Mouse (Mus musculus): Measurements from ENCODE around the gene Rap1gap2. TPM values are rescaled to one million over a fixed set of nuclear protein-coding genes. Genes with fewer than 3 reads are reported as not detected.

Rap1gap2 gene
- polyA plus RNA-seq, 1 experiment from 2014 or later: 15.8 TPM

DNA sequence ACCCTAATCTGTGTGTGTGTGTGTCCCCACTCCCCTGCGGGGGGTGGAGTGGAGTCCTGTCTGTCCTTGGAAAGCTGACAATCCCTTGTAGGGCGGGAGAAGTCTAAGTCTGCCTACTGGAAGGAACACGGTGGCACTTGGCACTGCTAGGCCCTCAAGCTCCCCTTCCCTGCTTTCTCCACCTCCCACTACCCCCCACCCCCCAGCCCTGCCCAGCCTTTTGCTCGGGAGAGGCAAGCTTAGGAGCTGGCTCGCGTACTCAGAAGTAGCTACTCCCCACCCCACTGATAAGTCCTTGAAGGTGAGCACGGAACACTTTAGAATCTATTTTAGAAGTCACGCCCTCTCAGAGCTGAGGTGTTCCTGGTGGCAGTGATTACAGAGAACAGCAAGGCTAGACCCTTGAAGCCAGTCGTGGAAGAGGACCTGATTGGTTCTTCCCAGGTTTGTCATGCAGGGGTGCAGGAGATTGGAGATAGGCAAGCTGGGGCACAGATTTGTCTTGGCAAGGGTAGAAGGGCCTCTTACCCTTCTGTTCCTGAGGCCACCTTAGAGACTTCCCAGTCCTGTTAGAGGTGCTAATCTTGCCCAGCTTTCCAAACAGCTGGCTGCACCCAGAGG is 28.2 kb upstream of the Rap1gap2 start:
- peak; percentile 55 for ATAC-seq (replicated peaks)
- no peaks in the 10 kb centered on the region for H3K9me3 ChIP-seq
- H3K9ac ChIP-seq: peak overlapping the region; percentile 74
- peak overlapping the region; percentile 59 for H3K4me2 ChIP-seq
- H3K4me3 ChIP-seq: peak overlapping the region; percentile 61
- 7% methylated on average over 9 of the region's 9 CpGs for WGBS
- peak overlapping the region; percentile 91 for H3K27ac ChIP-seq
- no peaks in the 10 kb centered on the region for H3K27me3 ChIP-seq (replicated peaks)
- peaks cover 18% of the 10 kb centered on the region for H3K4me1 ChIP-seq
- H3K36me3 ChIP-seq (replicated peaks): 0 out of 2 replicates have a peak, but pooled peaks cover 4% of the 10 kb centered on the region

DNA sequence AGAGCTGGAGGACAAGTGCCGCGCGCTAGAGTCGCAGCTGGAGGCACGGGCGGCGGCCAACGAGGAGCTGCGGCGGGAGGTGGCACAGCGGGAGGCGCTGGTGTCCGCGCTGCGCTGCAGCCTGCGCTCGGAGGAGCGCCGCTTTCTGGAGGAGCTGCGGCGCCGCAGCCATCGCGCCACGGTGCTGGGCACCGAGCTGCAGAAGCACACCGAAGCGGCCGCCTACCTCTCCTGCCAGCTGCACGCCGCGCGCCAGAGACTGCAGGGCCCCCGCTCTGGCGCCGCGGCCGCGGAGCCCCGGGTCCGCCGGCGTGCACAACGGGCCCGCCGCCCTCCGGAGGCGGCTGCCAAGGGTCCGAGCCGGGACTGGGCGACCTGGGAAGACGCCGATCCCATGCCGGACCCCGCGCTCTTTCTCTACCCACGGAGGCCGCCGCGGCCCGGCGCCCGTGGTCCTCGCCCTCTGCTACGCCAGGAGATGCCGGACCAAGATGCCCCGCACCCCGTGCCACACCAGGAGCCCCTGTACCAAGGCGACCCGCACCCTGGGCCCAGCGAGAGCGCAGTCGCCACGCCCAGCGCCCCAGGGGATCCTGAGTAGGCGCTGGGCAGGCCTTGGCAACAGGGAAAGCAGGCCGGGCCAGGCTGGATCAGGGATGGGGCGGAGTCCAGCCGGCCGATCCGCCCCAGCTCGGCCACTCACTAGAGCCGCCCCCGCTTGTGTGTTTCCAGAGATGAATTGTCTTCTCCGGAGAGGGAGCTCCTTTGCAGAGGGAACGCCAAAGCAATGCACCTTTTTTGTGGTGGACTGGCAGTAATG is 27.5 kb upstream of the Rap1gap2 start:
- no peaks in the 10 kb centered on the region for H3K27me3 ChIP-seq (replicated peaks)
- H3K9ac ChIP-seq: peak overlapping the region; percentile 74
- H3K4me2 ChIP-seq: peak overlapping the region; percentile 59
- no peaks in the 10 kb centered on the region for H3K9me3 ChIP-seq
- peak overlapping the region; percentile 91 for H3K27ac ChIP-seq
- WGBS: under 1% methylated on average over 75 of the region's 86 CpGs
- ATAC-seq (replicated peaks): peak; percentile 84
- peaks cover 18% of the 10 kb centered on the region for H3K4me1 ChIP-seq
- H3K4me3 ChIP-seq: peak overlapping the region; percentile 61
- 0 out of 2 replicates have a peak, but pooled peaks cover 4% of the 10 kb centered on the region for H3K36me3 ChIP-seq (replicated peaks)

- peak; percentile 37; the same call in 1 of the 2 replicates for ATAC-seq (replicated peaks)
- H3K9me3 ChIP-seq: no peaks in the 10 kb centered on the region
- 11% methylated on average over 8 of the region's 8 CpGs for WGBS
These were observed 26.8 kb upstream of the Rap1gap2 start for GRCm38 (mm10) chr11:74637486-74637885.

DNA sequence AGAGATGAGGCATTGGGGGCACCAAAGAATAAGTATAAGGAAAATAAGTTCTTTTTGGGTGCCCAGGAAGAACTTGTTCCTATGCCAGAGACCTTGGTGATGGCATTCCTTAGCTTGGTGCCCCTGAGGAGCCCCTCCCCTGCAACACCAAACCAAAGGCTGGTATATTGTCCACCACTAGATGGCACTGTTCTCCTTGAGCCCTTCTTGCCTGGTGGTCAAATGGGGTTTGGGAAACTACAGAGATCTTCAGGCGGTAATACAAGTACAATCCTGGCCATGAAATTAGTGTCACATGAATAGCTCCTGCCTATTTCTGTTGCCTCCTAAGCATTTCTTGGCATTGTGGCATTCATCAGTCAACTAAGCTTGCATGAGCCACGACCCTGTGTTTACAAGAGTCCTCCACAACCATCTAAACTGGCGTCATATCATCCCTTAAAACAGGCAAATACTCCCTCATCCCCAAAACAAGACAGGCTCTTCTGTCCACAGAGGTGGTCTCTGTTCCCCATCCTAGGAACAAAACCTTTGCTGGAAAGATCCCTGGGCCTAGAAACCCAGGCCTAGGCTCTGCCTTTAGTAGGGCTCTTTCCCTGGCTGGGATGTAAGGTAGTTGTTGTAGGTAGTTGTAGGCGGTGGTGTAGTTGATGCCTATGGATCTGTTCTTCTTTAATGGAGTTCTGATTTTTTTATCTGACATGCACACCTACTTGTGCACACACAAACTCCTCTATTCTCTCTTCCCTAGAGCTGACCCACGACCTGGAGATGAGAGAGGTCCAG is 24.0 kb upstream of the Rap1gap2 start:
- H3K4me1 ChIP-seq: peaks cover 18% of the 10 kb centered on the region
- no peak overlapping the region for H3K4me2 ChIP-seq
- H3K4me3 ChIP-seq: no peak overlapping the region
- H3K27ac ChIP-seq: no peak overlapping the region
- 0 out of 2 replicates have a peak, but pooled peaks cover 10% of the 10 kb centered on the region for H3K36me3 ChIP-seq (replicated peaks)
- ATAC-seq (replicated peaks): no peak
- H3K27me3 ChIP-seq (replicated peaks): no peaks in the 10 kb centered on the region
- WGBS: 62% methylated on average over 5 of the region's 5 CpGs
- no peak overlapping the region for H3K9ac ChIP-seq
- H3K9me3 ChIP-seq: no peaks in the 10 kb centered on the region

More at GRCm38 (mm10) chr11:74637486-74637885, 26.8 kb upstream of the Rap1gap2 start:
- Histone ChIP-seq H3K27ac (peak overlapping the region; percentile 91), H3K36me3 (replicated peaks) (0 out of 2 replicates have a peak, but pooled peaks cover 4% of the 10 kb centered on the region), H3K27me3 (replicated peaks) (no peaks in the 10 kb centered on the region), H3K9ac (peak overlapping the region; percentile 74), H3K4me2 (peak overlapping the region; percentile 59), H3K4me1 (peaks cover 18% of the 10 kb centered on the region), H3K4me3 (peak overlapping the region; percentile 61)

DNA sequence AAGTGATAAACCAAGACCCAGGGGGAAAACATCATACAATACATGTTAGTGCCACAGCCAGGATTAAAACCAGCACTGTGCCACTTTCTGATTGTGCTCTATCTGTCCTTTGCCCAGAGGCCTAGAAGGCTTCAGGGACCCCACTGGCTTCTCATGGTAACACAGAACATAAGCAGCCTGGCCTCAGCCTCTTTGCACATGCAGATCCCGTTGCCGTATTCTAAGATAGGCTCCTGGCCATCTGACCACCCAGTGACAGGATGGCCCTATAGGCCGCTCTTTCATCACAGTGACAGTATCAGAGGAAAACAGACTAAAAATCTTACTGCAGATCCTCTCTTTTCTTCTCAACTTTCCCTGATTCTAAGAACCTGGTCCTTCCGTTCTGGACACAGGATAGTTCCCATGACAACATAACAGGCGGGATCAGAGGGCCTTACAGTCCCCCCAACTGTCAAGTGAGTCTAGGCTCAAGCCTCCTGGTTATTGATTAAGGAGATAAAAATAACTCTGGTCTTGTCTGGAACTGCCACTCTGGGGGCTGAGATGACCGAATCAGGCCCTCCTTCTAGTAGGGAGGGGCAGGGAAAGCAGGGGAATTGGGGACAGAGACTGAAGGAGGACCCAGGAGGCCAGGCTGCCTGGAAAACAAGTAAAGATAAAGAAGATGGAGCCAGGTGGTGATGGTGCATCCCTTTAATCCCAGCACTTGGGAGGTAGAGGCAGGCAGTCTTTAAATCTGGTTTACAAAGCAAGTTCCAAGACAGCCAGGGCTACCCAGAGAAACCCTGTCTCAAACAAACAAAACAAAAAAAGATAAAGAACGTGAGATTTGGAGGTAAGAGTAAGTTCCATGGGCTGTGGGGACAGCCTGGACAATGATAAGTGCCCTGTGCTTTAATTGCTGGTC is 21.4 kb upstream of the Rap1gap2 start:
- ATAC-seq (replicated peaks): no peak
- H3K9ac ChIP-seq: no peak overlapping the region
- no peak overlapping the region for H3K27ac ChIP-seq
- 71% methylated on average over 7 of the region's 7 CpGs for WGBS
- H3K9me3 ChIP-seq: no peaks in the 10 kb centered on the region
- no peaks in the 10 kb centered on the region for H3K27me3 ChIP-seq (replicated peaks)
- peaks cover 2% of the 10 kb centered on the region for H3K4me1 ChIP-seq
- H3K36me3 ChIP-seq (replicated peaks): 0 out of 2 replicates have a peak, but pooled peaks cover 10% of the 10 kb centered on the region
- H3K4me3 ChIP-seq: no peak overlapping the region
- no peak overlapping the region for H3K4me2 ChIP-seq

DNA sequence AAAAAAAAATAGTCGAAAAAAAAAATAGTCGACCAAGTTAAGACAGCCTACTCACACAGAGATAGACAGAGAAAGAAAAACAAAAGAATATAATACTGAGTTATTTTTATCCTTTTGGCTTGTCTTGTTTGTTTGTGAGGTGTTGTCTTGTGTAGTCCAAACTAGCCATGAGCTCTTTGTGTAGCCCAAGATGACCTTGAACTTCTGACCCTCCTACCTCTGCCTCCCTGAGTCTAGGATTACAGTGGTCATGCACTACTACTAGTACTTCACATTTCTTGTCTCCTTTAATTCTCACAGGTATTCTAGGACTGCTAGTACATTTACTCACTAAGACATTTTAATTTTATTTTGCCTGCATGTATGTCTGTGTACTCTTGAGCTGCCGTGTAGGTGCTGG is 16.8 kb upstream of the Rap1gap2 start:
- no peaks in the 10 kb centered on the region for H3K4me1 ChIP-seq
- ATAC-seq (replicated peaks): no peak
- no peak overlapping the region for H3K4me3 ChIP-seq
- WGBS: 74% methylated on average over 3 of the region's 3 CpGs
- no peaks in the 10 kb centered on the region for H3K9me3 ChIP-seq
- no peaks in the 10 kb centered on the region for H3K27me3 ChIP-seq (replicated peaks)
- no peak overlapping the region for H3K27ac ChIP-seq
- no peak overlapping the region for H3K9ac ChIP-seq
- 0 out of 2 replicates have a peak, but pooled peaks cover 6% of the 10 kb centered on the region for H3K36me3 ChIP-seq (replicated peaks)
- no peak overlapping the region for H3K4me2 ChIP-seq

GRCm38 (mm10) chr11:74625333-74625732 is 14.6 kb upstream of the Rap1gap2 start:
- Histone ChIP-seq H3K4me1 (peaks cover 4% of the 10 kb centered on the region), H3K27me3 (replicated peaks) (no peaks in the 10 kb centered on the region), H3K36me3 (replicated peaks) (no peaks in the 10 kb centered on the region), H3K27ac (no peak overlapping the region), H3K9me3 (no peaks in the 10 kb centered on the region), H3K4me3 (no peak overlapping the region), H3K9ac (no peak overlapping the region), H3K4me2 (no peak overlapping the region)
- ATAC-seq (replicated peaks): no peak

DNA sequence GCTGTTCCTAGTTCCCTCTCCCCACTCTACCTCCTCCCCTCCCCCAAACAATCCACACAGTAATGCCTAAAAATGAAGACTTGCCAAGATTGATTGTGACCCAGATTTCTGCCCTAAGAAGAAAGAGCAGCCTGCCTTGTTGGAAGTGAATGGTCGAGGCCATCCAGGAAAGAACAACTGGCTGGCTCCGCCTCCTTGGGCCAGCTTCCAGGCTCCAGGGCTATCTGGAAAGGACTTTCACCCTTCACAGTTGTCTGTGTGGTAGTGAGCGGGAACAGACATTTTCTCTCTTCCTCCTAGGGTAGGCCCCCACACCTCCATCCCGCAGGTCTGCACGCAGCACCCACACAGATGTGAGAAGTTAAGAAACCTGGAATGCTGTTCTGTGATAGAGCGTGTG is 13.0 kb upstream of the Rap1gap2 start:
- WGBS: 80% methylated on average over 6 of the region's 6 CpGs
- Histone ChIP-seq H3K36me3 (replicated peaks) (no peaks in the 10 kb centered on the region), H3K27me3 (replicated peaks) (no peaks in the 10 kb centered on the region), H3K27ac (no peak overlapping the region), H3K4me1 (peaks cover 10% of the 10 kb centered on the region), H3K4me3 (no peak overlapping the region), H3K9ac (no peak overlapping the region), H3K4me2 (no peak overlapping the region), H3K9me3 (no peaks in the 10 kb centered on the region)
- no peak for ATAC-seq (replicated peaks)

- H3K4me3 ChIP-seq: no peak overlapping the region
- no peaks in the 10 kb centered on the region for H3K36me3 ChIP-seq (replicated peaks)
- no peak for ATAC-seq (replicated peaks)
These were observed 11.4 kb upstream of the Rap1gap2 start for GRCm38 (mm10) chr11:74621974-74622669.

GRCm38 (mm10) chr11:74619956-74620300 is 9.2 kb upstream of the Rap1gap2 start:
- Histone ChIP-seq H3K27ac (peak overlapping the region; percentile 40; the same call in 1 of the 2 replicates), H3K4me2 (peak overlapping the region; percentile 63), H3K4me3 (peak overlapping the region; percentile 54), H3K36me3 (replicated peaks) (no peaks in the 10 kb centered on the region), H3K9ac (peak overlapping the region; percentile 56), H3K9me3 (no peaks in the 10 kb centered on the region), H3K27me3 (replicated peaks) (no peaks in the 10 kb centered on the region), H3K4me1 (peaks cover 13% of the 10 kb centered on the region)
- 3% methylated on average over 16 of the region's 16 CpGs for WGBS
- ATAC-seq (replicated peaks): no peak; the same call in 1 of the 2 replicates

More at GRCm38 (mm10) chr11:74621974-74622669, 11.4 kb upstream of the Rap1gap2 start:
- H3K9me3 ChIP-seq: no peaks in the 10 kb centered on the region
- no peaks in the 10 kb centered on the region for H3K27me3 ChIP-seq (replicated peaks)
- H3K9ac ChIP-seq: no peak overlapping the region
- no peak overlapping the region for H3K27ac ChIP-seq
- H3K4me2 ChIP-seq: no peak overlapping the region
- WGBS: 79% methylated on average over 8 of the region's 8 CpGs
- peaks cover 13% of the 10 kb centered on the region for H3K4me1 ChIP-seq

All from midbrain, embryonic 15.5 days (tissue).